Mouse (Mus musculus): ENCODE results near the gene Pfdn6.
"Not testable (repeated sequence)": the region's sequence is repeated elsewhere in the genome, so short reads cannot be mapped to it uniquely, and the experiment has no call there.

Pfdn6 gene

DNA sequence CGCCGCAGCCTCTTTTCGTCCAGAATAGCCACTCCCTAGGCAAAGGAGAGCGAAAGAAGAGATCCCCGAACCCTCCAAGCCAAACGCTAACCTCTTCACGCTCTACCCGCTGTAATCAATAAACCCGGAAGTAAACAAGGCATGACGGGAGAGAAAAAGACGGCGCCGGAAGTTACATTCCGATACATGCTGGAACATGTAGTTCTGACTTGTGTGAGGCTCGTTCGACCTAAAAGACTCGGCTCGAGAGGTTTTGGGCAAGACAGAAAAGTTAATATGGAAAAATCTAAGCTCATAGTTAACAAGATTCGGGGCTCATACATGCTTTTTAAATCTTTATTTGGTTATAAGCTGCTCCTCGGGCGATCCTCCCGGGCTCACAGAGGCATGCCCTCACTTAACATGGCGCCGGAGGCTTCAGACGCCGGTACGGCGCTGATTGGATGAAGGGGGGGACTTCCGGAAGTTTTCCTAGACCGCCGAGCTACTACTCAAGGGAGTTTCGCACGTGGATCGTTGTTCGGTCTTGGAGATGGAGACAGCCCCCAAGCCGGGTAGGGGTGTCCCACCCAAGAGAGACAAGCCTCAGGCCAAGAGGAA is at the start of gene Pfdn6, which contains the start of gene Wdr46:
Gene Pfdn6 (minus strand): TSS at position 138 of the 600 bp plus-strand sequence.
Gene Wdr46 (plus strand): TSS at position 455 of the 600 bp plus-strand sequence.
- in situ Hi-C loops (cut with MseI, MboI), result no loop called here

DNA sequence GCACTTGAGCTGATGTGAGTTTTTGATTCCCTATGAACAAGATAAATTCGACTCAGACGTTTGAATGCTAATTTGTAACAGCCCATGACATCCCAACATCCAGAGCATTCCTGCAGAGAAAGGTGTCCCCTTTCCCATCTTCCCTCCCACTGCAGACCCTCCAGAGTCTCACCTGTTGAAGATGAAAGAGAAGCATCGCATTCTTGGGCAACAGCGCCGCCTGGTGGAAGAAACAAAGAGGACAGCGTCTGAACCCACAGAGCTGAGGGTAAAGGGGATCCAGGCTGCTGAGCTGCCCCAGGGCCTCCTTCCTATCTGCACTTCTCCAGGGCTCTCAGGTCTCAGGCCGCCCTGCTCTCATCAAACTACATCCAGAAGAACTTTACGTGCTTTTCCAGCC is 42.0 kb upstream of the Pfdn6 start:
- in situ Hi-C loops (cut with MseI, MboI), result not testable (repeated sequence)

DNA sequence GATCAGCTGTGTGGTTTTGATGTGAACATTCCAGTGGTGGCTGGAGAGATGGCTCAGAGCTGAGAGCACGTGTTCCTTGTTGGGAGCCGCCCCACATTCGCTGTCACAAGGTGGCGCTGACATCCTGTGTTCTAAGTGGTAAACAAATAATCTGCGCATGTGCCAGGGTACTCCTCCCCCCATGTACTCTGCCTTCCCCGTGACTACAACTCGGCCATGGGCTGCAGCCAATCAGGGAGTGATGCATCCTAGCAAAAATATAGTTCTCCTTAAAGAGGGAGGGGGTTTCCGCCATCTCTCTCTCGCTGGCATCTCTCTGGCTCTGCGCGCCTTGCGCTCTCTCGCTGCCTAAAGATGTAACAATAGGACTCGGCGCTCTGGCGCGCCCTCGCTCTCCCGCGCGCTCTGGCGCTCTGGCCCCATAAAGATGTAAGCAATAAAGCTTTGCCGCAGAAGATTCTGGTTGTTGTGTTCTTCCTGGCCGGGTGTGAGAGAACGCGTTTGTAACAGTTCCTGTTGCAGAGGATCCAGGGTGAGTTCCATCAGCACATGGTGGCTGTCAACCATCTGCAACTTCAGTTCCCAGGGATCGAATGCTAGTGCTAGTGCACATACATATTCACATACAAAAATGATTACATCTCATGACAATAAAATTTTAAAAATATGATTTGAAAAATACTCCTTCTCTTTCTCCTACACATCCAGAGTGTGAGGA is 41.2 kb upstream of the Pfdn6 start:
- in situ Hi-C loops (cut with MseI, MboI), result not testable (repeated sequence)

GRCm38 (mm10) chr17:33980181-33981035 is 40.3 kb upstream of the Pfdn6 start:
- in situ Hi-C loops (cut with MseI, MboI), result no loop called here

DNA sequence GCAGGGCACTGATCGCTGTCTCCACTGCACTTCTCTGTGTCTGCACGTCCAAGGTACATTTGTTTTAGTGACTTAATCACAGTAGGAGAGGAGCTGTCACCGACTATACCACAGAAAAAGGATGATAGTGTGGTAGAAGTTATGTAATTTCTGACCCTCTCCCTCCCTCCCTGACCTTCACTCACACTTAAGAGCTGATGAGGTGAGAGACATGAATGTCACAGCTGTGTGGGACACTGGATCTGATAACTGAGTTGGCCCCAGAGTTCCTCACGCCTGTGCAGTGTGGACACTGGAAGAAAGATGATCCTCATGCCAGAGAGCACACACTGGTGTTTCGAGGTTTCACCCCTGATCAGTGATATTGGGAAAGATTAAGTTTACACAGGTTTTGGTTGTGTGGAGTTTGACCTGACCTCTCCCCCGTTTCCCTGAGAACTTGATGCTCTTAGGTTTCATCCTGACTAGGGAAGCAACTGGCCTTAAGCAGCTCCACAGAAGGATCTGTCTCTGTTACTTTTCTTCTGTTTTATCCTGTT is 39.4 kb upstream of the Pfdn6 start:
- in situ Hi-C loops (cut with MseI, MboI), result no loop called here

GRCm38 (mm10) chr17:33978631-33979031 is 38.5 kb upstream of the Pfdn6 start:
- in situ Hi-C loops (cut with MseI, MboI), result no loop called here

DNA sequence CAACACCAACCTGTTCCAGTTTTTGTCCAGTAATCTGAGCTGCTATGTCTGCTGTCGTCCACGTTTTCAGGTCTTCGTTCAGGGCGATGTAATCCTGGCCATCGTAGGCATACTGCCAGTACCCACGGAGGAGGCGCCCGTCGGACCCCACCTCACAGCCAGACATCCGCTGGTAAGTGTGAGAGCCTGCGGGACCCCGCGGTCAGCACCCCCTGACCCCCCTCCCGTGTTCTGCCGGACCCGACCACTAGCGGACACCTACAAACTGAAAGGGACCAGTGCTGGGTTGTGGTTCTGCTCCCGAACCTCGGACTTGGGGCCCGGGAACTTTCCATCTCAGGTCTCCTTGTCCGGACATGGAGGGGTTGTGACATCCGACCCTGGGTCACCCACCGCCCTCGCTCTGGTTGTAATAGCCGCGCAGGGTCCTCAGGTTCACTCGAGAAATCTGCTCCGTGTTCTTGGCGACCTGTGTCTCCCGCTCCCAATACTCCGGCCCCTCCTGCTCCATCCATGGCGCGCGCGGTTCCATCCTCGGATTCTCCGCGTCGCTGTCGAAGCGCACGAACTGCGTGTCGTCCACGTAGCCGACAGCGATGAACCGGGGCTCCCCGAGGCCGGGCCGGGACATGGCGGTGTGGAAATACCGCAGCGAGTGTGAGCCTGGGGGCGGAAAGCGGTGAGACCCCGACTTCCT is 37.9 kb upstream of the Pfdn6 start:
- in situ Hi-C loops (cut with MseI, MboI), result no loop called here

GRCm38 (mm10) chr17:33973572-33973971 is 33.4 kb upstream of the Pfdn6 start:
- in situ Hi-C loops (cut with MseI, MboI), result loop anchor here (5.0 to 25.0 kb wide), 2 partner anchors 1299 to 1664 kb away; partner anchors contain the start of genes Gm9573 (in 1 of the 2) and Mucl3 (in 1 of the 2)

DNA sequence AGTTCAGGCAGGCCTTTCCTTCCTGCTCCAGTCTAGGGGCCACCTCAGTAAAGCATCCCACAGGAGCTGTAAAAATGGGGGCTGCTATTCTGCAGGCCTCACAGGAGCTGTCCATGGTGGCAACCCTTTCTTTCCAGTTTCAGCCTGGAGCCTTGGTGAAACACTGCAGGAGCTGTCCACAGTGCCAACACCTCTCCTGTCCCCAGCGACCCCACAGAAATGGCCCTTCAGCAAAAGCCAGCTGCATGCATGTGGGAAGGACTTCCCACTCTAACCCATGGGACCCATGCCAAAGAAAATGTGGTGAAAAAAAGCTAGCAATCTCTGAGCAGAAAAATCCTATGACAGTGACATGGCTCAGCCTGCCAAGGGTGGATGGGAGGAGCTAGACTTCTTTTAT is 32.5 kb upstream of the Pfdn6 start:
- in situ Hi-C loops (cut with MseI, MboI), result loop anchor here (5.0 to 25.0 kb wide), 2 partner anchors 1300 to 1665 kb away; partner anchors contain the start of genes Gm9573 (in 1 of the 2) and Mucl3 (in 1 of the 2)

DNA sequence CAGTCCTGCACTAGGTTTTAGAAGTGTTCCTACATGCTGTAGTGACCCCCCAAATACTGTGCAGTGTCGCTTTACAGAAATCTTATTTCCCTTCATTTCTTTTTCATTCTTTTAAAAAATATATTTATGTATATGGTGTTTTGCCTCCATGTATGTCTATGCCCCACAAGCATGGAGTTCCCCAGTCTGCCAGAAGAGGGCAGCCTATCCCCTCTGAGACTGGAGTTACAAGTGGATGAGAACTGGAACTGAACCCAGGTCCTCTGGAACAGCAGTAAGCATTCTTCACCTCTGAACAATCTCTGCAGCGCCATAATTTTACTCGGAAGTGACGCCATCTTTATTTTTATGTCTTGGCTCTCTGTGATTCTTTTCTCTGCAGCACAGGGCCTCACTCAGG is 29.3 kb upstream of the Pfdn6 start:
- in situ Hi-C loops (cut with MseI, MboI), result loop anchor here in 1 of 2 experiments (25.0 kb wide), 1 partner anchor 1668 kb away; the partner anchor contains the start of genes Gm9573 and Mucl3

DNA sequence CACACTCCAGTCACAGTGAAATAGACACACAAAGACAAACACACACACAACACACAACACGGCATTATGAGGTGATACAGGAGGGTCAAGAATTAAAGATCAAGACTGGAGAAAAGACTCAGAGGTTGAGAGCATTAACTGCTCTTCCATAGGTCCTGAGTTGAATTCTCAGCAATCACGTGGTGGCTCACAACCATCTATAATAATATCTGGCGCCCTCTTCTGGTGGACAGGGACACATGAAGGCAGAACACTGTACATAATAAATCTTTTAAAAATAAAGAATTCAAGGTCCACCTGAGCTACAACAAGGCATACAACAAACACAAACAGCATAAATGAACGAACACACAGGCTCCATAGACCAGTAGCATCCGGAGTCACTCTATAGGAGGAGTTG is 28.8 kb upstream of the Pfdn6 start:
- in situ Hi-C loops (cut with MseI, MboI), result loop anchor here in 1 of 2 experiments (25.0 kb wide), 1 partner anchor 1668 kb away; the partner anchor contains the start of genes Gm9573 and Mucl3

DNA sequence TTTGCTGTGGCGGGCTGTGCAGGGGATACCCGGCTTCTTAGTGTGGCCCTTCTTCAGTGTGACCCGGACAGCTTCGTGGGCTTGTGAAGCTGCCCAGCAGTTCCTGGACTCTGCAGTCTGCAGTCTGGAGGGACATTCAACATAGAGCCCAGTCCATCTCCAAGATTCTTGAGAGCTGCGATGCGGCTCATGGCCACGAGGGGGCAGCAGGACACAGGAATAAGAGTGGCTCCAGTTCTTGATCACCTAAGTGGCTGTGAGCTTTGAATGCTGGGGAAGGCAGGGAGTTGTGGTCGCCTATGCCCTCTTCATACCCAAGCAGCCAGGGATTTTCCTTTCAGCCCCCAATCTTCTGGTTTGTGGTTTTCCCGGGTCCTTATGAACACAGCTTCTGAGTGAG is 28.3 kb upstream of the Pfdn6 start:
- in situ Hi-C loops (cut with MseI, MboI), result loop anchor here in 1 of 2 experiments (25.0 kb wide), 1 partner anchor 1669 kb away; the partner anchor contains the start of genes Gm9573 and Mucl3

DNA sequence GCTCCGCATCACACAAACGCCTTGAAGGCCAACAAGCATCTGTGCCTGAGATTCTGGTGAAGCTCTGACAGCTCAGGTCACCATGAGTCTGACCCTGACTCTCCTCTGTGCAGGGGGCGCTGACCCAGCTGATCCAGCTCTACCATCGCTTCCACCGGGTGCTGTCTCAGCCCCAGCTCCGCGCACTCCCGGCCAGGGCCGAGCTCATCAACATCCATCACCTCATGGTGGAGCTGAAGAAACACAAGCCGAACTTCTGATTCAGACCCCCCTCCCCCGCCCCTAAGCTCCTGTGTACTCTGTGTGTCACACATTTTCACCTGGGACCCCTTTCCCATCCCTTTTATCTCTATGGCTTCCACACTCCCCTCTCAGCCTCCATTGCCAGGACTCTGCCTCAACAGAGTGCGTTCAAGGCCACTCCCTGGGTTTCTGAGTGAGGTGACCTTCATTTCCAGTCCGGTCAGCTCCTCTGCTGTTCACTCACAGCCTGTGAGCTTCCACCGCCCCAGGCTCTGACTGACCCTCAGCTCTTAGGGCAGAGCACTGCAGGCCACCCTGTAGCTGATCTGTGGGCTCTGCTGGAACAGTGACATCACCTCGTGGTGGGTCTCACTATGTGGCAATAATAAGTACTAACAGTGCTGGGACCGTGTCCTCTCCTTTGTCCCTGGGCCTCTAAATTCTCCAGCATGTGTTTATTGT is 25.9 kb upstream of the Pfdn6 start:
- in situ Hi-C loops (cut with MseI, MboI), result loop anchor here in 1 of 2 experiments (25.0 kb wide), 1 partner anchor 1671 kb away; the partner anchor contains the start of genes Gm9573 and Mucl3

GRCm38 (mm10) chr17:33965082-33965845 is 25.1 kb upstream of the Pfdn6 start:
- in situ Hi-C loops (cut with MseI, MboI), result loop anchor here in 1 of 2 experiments (25.0 kb wide), 1 partner anchor 1672 kb away; the partner anchor contains the start of genes Gm9573 and Mucl3

DNA sequence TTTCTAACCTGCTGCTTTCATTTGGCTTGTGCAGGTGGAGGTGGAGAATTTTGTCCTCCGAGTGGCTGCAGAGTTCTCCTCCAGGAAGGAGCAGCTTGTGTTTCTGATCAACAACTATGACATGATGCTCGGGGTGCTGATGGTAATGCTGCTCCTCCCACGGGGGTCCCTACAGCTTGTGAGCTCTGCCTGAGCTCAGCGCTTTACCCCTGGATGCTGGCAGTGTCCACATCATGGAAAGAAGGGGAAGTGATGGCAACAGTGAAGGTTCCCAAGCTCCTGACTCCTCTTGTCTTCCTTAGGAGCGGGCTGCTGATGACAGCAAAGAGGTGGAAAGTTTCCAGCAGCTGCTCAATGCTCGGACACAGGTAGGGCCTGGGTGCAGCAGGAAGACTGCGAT is 22.7 kb upstream of the Pfdn6 start:
- in situ Hi-C loops (cut with MseI, MboI), result loop anchor here in 1 of 2 experiments (25.0 kb wide), 1 partner anchor 1674 kb away; the partner anchor contains the start of genes Gm9573 and Mucl3

DNA sequence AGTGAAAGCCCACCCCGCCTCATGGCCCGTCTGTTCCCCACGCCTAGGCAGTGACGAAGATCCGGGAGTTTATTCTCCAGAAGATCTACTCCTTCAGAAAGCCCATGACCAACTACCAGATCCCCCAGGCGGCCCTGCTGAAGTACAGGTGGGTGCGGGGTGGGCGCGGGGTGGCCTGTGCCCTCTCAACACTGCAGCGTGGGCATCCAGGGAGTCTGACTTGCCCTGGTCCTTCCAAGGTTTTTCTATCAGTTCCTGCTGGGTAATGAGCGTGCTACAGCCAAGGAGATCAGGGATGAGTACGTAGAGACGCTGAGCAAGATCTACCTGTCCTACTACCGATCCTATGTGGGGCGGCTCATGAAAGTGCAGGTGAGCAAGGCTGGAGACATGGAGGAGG is 19.8 kb upstream of the Pfdn6 start:
- in situ Hi-C loops (cut with MseI, MboI), result loop anchor here in 1 of 2 experiments (25.0 kb wide), 1 partner anchor 1677 kb away; the partner anchor contains the start of genes Gm9573 and Mucl3

- in situ Hi-C loops (cut with MseI, MboI), result loop anchor here in 1 of 2 experiments (25.0 kb wide), 1 partner anchor 1678 kb away; the partner anchor contains the start of genes Gm9573 and Mucl3
Observed at GRCm38 (mm10) chr17:33959135-33959534, 19.0 kb upstream of the Pfdn6 start.

DNA sequence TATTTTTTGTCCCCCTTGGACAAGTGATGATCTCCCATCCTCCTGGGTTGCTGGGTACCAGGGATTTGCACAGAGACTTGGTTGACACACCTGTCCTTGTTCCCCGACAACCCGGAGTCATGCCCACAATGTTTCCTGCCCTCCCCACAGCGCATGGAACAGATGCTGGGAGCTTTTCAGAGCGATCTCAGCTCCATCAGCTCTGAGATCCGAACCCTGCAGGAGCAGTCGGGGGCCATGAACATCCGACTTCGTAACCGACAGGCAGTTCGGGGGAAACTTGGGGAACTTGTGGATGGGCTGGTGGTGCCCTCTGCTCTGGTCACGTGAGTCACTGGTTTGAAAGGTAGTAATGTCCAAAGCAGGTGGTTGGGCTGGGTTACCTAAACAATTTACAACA is 18.3 kb upstream of the Pfdn6 start:
- in situ Hi-C loops (cut with MseI, MboI), result loop anchor here in 1 of 2 experiments (25.0 kb wide), 1 partner anchor 1679 kb away; the partner anchor contains the start of genes Gm9573 and Mucl3

GRCm38 (mm10) chr17:33957493-33957892 is 17.4 kb upstream of the Pfdn6 start:
- in situ Hi-C loops (cut with MseI, MboI), result loop anchor here in 1 of 2 experiments (25.0 kb wide), 1 partner anchor 1680 kb away; the partner anchor contains the start of genes Gm9573 and Mucl3
